In genomic region chr13:36367712-36368491, GRCm38 (mm10) we compare ENCODE assay signal across 8 mouse cellular contexts.
DNase-seq lines count a peak whose midpoint lies in the region.

No protein-coding gene starts in this region.

- DNase-seq in frontal cortex, adult 2 months (ENCODE audit: extremely low spot score in 1 of 2, low spot score in 1 of 2): peak; percentile 59 to 62
- DNase-seq in frontal cortex, postnatal 14 days (ENCODE audit: low spot score in 2 of 2): no peak
- peak; percentile 73 for DNase-seq in right cerebral cortex, adult 18-20 months
- DNase-seq in right cerebral cortex, postnatal 4 days: no peak
- DNase-seq in left cerebral cortex, adult 18-20 months (ENCODE audit: low spot score in 2 of 2): peak; percentile 52 to 59
- peak; percentile 18 to 27 for DNase-seq in thymus, postnatal 36 days
- no peak for DNase-seq in spleen, adult 12 weeks (ENCODE audit: low spot score)
- DNase-seq in urinary bladder, postnatal 14 days (ENCODE audit: low spot score): no peak

Comparison
In these comparisons a context has a peak if more than half of its experiments do, and no peak if none do; other contexts are left out.
1. DNase-seq: peak in frontal cortex, adult 2 months (2 of 2), right cerebral cortex, adult 18-20 months (single experiment), left cerebral cortex, adult 18-20 months (2 of 2) and thymus, postnatal 36 days (2 of 2); none in frontal cortex, postnatal 14 days (0 of 2), right cerebral cortex, postnatal 4 days (single experiment), spleen, adult 12 weeks (single experiment) and urinary bladder, postnatal 14 days (single experiment).